Mouse (Mus musculus) thymus, adult 18-20 months (tissue): ENCODE data around the gene Mpz.
"Not testable (repeated sequence)": the region's sequence is repeated elsewhere in the genome, so short reads cannot be mapped to it uniquely, and the experiment has no call there.

Experiments
- DNase-seq, 2 experiments: peaks; one replicate each; pipeline ENCODE4 v3.0.0; 2022; ENCODE audit warnings: mixed read lengths in 2 of 2

Mpz gene

GRCm38 (mm10) chr1:171130971-171131370, 19.5 kb upstream of the Mpz start:
- DNase-seq: no peak

- DNase-seq: no peak
Observed at GRCm38 (mm10) chr1:171135600-171135999, 14.9 kb upstream of the Mpz start.

GRCm38 (mm10) chr1:171137486-171138155, 12.9 kb upstream of the Mpz start:
- DNase-seq: not testable (repeated sequence)

GRCm38 (mm10) chr1:171142981-171143380, 7.5 kb upstream of the Mpz start:
- not testable (repeated sequence) for DNase-seq

GRCm38 (mm10) chr1:171150838-171151391, 404 bp downstream of the Mpz start:
- DNase-seq: peak in 1 of 2 experiments; percentile 18

GRCm38 (mm10) chr1:171151966-171152365, 1.5 kb downstream of the Mpz start:
- no peak for DNase-seq

- DNase-seq: no peak
Observed at GRCm38 (mm10) chr1:171156644-171157043, 6.1 kb downstream of the Mpz start.

- DNase-seq: no peak
Observed at GRCm38 (mm10) chr1:171157965-171158364, 7.5 kb downstream of the Mpz start.

- no peak for DNase-seq
Observed at GRCm38 (mm10) chr1:171159485-171159975, 9.0 kb downstream of the Mpz start.

- DNase-seq: no peak
Observed at GRCm38 (mm10) chr1:171162526-171162925, 12.0 kb downstream of the Mpz start.

GRCm38 (mm10) chr1:171164258-171164657, 13.7 kb downstream of the Mpz start:
- DNase-seq: no peak

- DNase-seq: no peak
Observed at GRCm38 (mm10) chr1:171165629-171166345, 15.3 kb downstream of the Mpz start.

GRCm38 (mm10) chr1:171168906-171169305, 18.4 kb downstream of the Mpz start:
- DNase-seq: no peak

GRCm38 (mm10) chr1:171169913-171170312, 19.4 kb downstream of the Mpz start:
- DNase-seq: no peak

- no peak for DNase-seq
Observed at GRCm38 (mm10) chr1:171171138-171171537, 20.6 kb downstream of the Mpz start.

GRCm38 (mm10) chr1:171172779-171173178, 22.3 kb downstream of the Mpz start:
- no peak for DNase-seq

- no peak for DNase-seq
Observed at GRCm38 (mm10) chr1:171179487-171180171, 29.1 kb downstream of the Mpz start.

- no peak for DNase-seq
Observed at GRCm38 (mm10) chr1:171183025-171183424, 32.5 kb downstream of the Mpz start.

GRCm38 (mm10) chr1:171183620-171184019, 33.1 kb downstream of the Mpz start:
- no peak for DNase-seq

GRCm38 (mm10) chr1:171184314-171184713, 33.8 kb downstream of the Mpz start:
- DNase-seq: no peak

GRCm38 (mm10) chr1:171185655-171186054, 35.1 kb downstream of the Mpz start:
- DNase-seq: no peak

- no peak for DNase-seq
Observed at GRCm38 (mm10) chr1:171187851-171188700, 37.6 kb downstream of the Mpz start.
